Mouse (Mus musculus) CH12.LX (cell line): ENCODE data around the gene Adcy5. TPM values are rescaled to one million over a fixed set of nuclear protein-coding genes. Genes with fewer than 3 reads are reported as not detected.
A peak's percentile ranks its signal among the peaks of the same experiment; 100 is the strongest.

Experiments used
- DNase-seq: peaks from one replicate; pipeline ENCODE4 v3.0.0-alpha.2; 2013; ENCODE audit errors: extremely low read depth
- H3K27ac ChIP-seq: 2 replicates; pipeline ENCODE4 v1.5.1; 2012; ENCODE audit warnings: low read depth, mild to moderate bottlenecking, control low read depth, moderate library complexity; ENCODE audit not compliant: insufficient read depth
- H3K27me3 ChIP-seq: replicated peaks from 2 replicates; pipeline ENCODE3; 2012; ENCODE audit warnings: inconsistent platforms
- H3K36me3 ChIP-seq, 2 experiments: replicated peaks in 1 of 2; 2 replicates each; pipeline versions ENCODE3 to v1.6.1; 2012; ENCODE audit warnings: inconsistent platforms in 1 of 2, low read length in 1 of 2, mild to moderate bottlenecking in 1 of 2, mixed read lengths in 1 of 2, moderate library complexity in 1 of 2; ENCODE audit not compliant: control insufficient read depth in 1 of 2, insufficient read depth in 1 of 2
- H3K4me1 ChIP-seq, 2 experiments: 2 replicates each; pipeline ENCODE4 v1.6.1; 2012; ENCODE audit warnings: inconsistent platforms in 1 of 2, moderate library complexity in 1 of 2; ENCODE audit not compliant: insufficient read depth in 2 of 2, control insufficient read depth in 1 of 2
- H3K4me2 ChIP-seq: 2 replicates; pipeline ENCODE4 v1.6.1; 2012; ENCODE audit warnings: low read depth, mild to moderate bottlenecking, control low read depth; ENCODE audit not compliant: poor library complexity, insufficient read depth, severe bottlenecking
- H3K4me3 ChIP-seq, 3 experiments: fragments of 150-350 bp in 1 of 3; sonication (generic) in 1 of 3; replicated peaks in 1 of 3; 2 replicates each; pipeline versions ENCODE3 to v1.5.1; 2011 to 2012; ENCODE audit warnings: low read depth in 2 of 3, low read length in 2 of 3, mild to moderate bottlenecking in 2 of 3, moderate library complexity in 2 of 3, control low read depth in 1 of 3, improper control_type of control experiment in 1 of 3, inconsistent platforms in 1 of 3, mixed read lengths in 1 of 3; ENCODE audit not compliant: poor library complexity in 1 of 3
- H3K79me2 ChIP-seq: replicated peaks from 2 replicates; pipeline ENCODE4 v1.6.1; 2012; ENCODE audit warnings: mild to moderate bottlenecking, moderate library complexity; ENCODE audit not compliant: control insufficient read depth, poor library complexity, insufficient read depth, severe bottlenecking; ENCODE audit errors: extremely low read depth
- H3K9ac ChIP-seq: 2 replicates; pipeline ENCODE4 v1.6.1; 2012; ENCODE audit warnings: low read depth, mild to moderate bottlenecking, control low read depth, moderate library complexity; ENCODE audit not compliant: insufficient read depth
- H3K9me3 ChIP-seq: replicated peaks from 2 replicates; pipeline ENCODE3; 2012; ENCODE audit warnings: low read length, inconsistent platforms, mixed read lengths
- CHD1 ChIP-seq: IDR thresholded peaks from 2 replicates; pipeline ENCODE4 v1.6.1; 2012; ENCODE audit warnings: low read depth, low read length, improper control_type of control experiment, inconsistent platforms
- CHD2 ChIP-seq: IDR thresholded peaks from 2 replicates; pipeline ENCODE4 v1.6.1; 2011; ENCODE audit warnings: low read length, improper control_type of control experiment
- CTCF ChIP-seq, 2 experiments: IDR thresholded peaks in 1 of 2; conservative IDR thresholded peaks in 1 of 2; 2 replicates each; pipeline ENCODE4 v1.5.1; 2011 to 2012; ENCODE audit warnings: low read depth in 2 of 2, low read length in 2 of 2, improper control_type of control experiment in 1 of 2, inconsistent platforms in 1 of 2, mild to moderate bottlenecking in 1 of 2, moderate library complexity in 1 of 2
- E2F4 ChIP-seq: IDR thresholded peaks from 2 replicates; pipeline ENCODE4 v1.6.1; 2011; ENCODE audit warnings: low read depth, low read length, improper control_type of control experiment; ENCODE audit not compliant: insufficient replicate concordance
- ELF1 ChIP-seq: IDR thresholded peaks from 2 replicates; pipeline ENCODE4 v1.6.1; 2014; ENCODE audit warnings: low read depth, mild to moderate bottlenecking, inconsistent platforms, low read length, improper control_type of control experiment
- EP300 ChIP-seq: IDR thresholded peaks from 2 replicates; pipeline ENCODE4 v1.6.1; 2011; ENCODE audit warnings: low read length, improper control_type of control experiment
- ETS1 ChIP-seq: conservative IDR thresholded peaks from 2 replicates; pipeline ENCODE4 v1.6.1; 2012; ENCODE audit warnings: low read depth, mild to moderate bottlenecking, inconsistent platforms, low read length, improper control_type of control experiment, moderate library complexity
- GABPA ChIP-seq: IDR thresholded peaks from 2 replicates; pipeline ENCODE4 v1.6.1; 2012; ENCODE audit warnings: low read depth, low read length, improper control_type of control experiment, inconsistent platforms; ENCODE audit not compliant: insufficient replicate concordance
- HCFC1 ChIP-seq: IDR thresholded peaks from 2 replicates; pipeline ENCODE4 v1.6.1; 2012; ENCODE audit warnings: low read depth, mild to moderate bottlenecking, inconsistent platforms, low read length, improper control_type of control experiment
- IRF4 ChIP-seq: IDR thresholded peaks from 2 replicates; pipeline ENCODE4 v1.6.1; 2014; ENCODE audit warnings: low read depth, mild to moderate bottlenecking, inconsistent platforms, low read length, improper control_type of control experiment
- JUN ChIP-seq: IDR thresholded peaks from 2 replicates; pipeline ENCODE4 v1.6.1; 2011; ENCODE audit warnings: low read depth, mild to moderate bottlenecking, low read length, improper control_type of control experiment, moderate library complexity; ENCODE audit not compliant: insufficient read depth
- JUND ChIP-seq: conservative IDR thresholded peaks from 2 replicates; pipeline ENCODE4 v1.6.1; 2011; ENCODE audit warnings: low read depth, low read length, improper control_type of control experiment
- KAT2A ChIP-seq: IDR thresholded peaks from 2 replicates; pipeline ENCODE4 v1.6.1; 2012; ENCODE audit warnings: low read length, improper control_type of control experiment, inconsistent platforms; ENCODE audit not compliant: insufficient replicate concordance
- MAFK ChIP-seq: IDR thresholded peaks from 2 replicates; pipeline ENCODE4 v1.6.1; 2011; ENCODE audit warnings: low read length, improper control_type of control experiment; ENCODE audit not compliant: insufficient replicate concordance
- MAX ChIP-seq: IDR thresholded peaks from 2 replicates; pipeline ENCODE4 v1.6.1; 2011; ENCODE audit warnings: low read length, improper control_type of control experiment
- MAZ ChIP-seq: IDR thresholded peaks from 2 replicates; pipeline ENCODE4 v1.6.1; 2012; ENCODE audit warnings: low read depth, mild to moderate bottlenecking, inconsistent platforms, low read length, improper control_type of control experiment, moderate library complexity
- MEF2A ChIP-seq: IDR thresholded peaks from 2 replicates; pipeline ENCODE4 v1.6.1; 2014; ENCODE audit warnings: low read depth, mild to moderate bottlenecking, inconsistent platforms, low read length, improper control_type of control experiment, borderline replicate concordance
- MXI1 ChIP-seq: IDR thresholded peaks from 2 replicates; pipeline ENCODE4 v1.6.1; 2011; ENCODE audit warnings: mild to moderate bottlenecking, low read depth, low read length, improper control_type of control experiment
- MYC ChIP-seq: IDR thresholded peaks from 2 replicates; pipeline ENCODE4 v1.6.1; 2011; ENCODE audit warnings: low read depth, mild to moderate bottlenecking, improper control_type of control experiment, low read length
- NELFE ChIP-seq: IDR thresholded peaks from 2 replicates; pipeline ENCODE4 v1.6.1; 2011; ENCODE audit warnings: low read depth, low read length, improper control_type of control experiment
- NRF1 ChIP-seq: IDR thresholded peaks from 2 replicates; pipeline ENCODE4 v1.6.1; 2014; ENCODE audit warnings: low read depth, mild to moderate bottlenecking, inconsistent platforms, low read length, improper control_type of control experiment, moderate library complexity
- POLR2A ChIP-seq: IDR thresholded peaks from 2 replicates; pipeline ENCODE4 v1.6.1; 2011; ENCODE audit warnings: low read depth, mild to moderate bottlenecking, improper control_type of control experiment, low read length
- POLR2AphosphoS2 ChIP-seq: IDR thresholded peaks from 2 replicates; pipeline ENCODE4 v1.6.1; 2011; ENCODE audit warnings: low read depth, low read length, improper control_type of control experiment
- RAD21 ChIP-seq: IDR thresholded peaks from 2 replicates; pipeline ENCODE4 v1.6.1; 2011; ENCODE audit warnings: low read depth, mild to moderate bottlenecking, low read length, improper control_type of control experiment, moderate library complexity
- RCOR1 ChIP-seq: conservative IDR thresholded peaks from 2 replicates; pipeline ENCODE4 v1.6.1; 2012; ENCODE audit warnings: low read depth, mild to moderate bottlenecking, inconsistent platforms, low read length, improper control_type of control experiment
- SIN3A ChIP-seq: IDR thresholded peaks from 2 replicates; pipeline ENCODE4 v1.6.1; 2012; ENCODE audit warnings: low read length, improper control_type of control experiment, inconsistent platforms
- SMC3 ChIP-seq: IDR thresholded peaks from 2 replicates; pipeline ENCODE4 v1.6.1; 2011; ENCODE audit warnings: low read depth, low read length, improper control_type of control experiment
- UBTF ChIP-seq: IDR thresholded peaks from 2 replicates; pipeline ENCODE4 v1.6.1; 2012; ENCODE audit warnings: low read depth, mild to moderate bottlenecking, inconsistent platforms, low read length, improper control_type of control experiment, moderate library complexity
- USF1 ChIP-seq: IDR thresholded peaks from 2 replicates; pipeline ENCODE4 v1.6.1; 2014; ENCODE audit warnings: low read depth, mild to moderate bottlenecking, inconsistent platforms, low read length, improper control_type of control experiment
- USF2 ChIP-seq: conservative IDR thresholded peaks from 2 replicates; pipeline ENCODE4 v1.6.1; 2011; ENCODE audit warnings: low read depth, low read length, improper control_type of control experiment
- ZC3H11A ChIP-seq: IDR thresholded peaks from 2 replicates; pipeline ENCODE4 v1.6.1; 2012; ENCODE audit warnings: low read depth, mild to moderate bottlenecking, inconsistent platforms, low read length, improper control_type of control experiment
- ZKSCAN1 ChIP-seq: IDR thresholded peaks from 2 replicates; pipeline ENCODE4 v1.6.1; 2012; ENCODE audit warnings: low read depth, inconsistent platforms, low read length, improper control_type of control experiment, borderline replicate concordance
- ZMIZ1 ChIP-seq: IDR thresholded peaks from 2 replicates; pipeline ENCODE4 v1.6.1; 2012; ENCODE audit warnings: low read depth, mild to moderate bottlenecking, inconsistent platforms, low read length, improper control_type of control experiment
- dilution Hi-C: fragments of 300-500 bp; cut with MboI; formaldehyde crosslinking; loops from 2 replicates; pipeline ENCODE4 v1.14.3; 2020; ENCODE audit warnings: low sequenced_read_pairs; ENCODE audit not compliant: extremely low pct_unique_long_range_greater_than_20kb, extremely low pct_ligation_motif_present
- in situ Hi-C: fragments of 300-500 bp; cut with MboI; formaldehyde crosslinking; loops from 3 replicates; pipeline ENCODE4 v1.14.3; 2019; ENCODE audit warnings: low sequenced_read_pairs, low pct_ligation_motif_present, low pct_unique_long_range_greater_than_20kb, mixed read lengths
- polyA plus RNA-seq: library from polyadenylated mRNA; unstranded; fragments of >175 nt; gene quantifications from 2 replicates; pipeline ENCODE4 v1.2.1, GENCODE M21; 2012; ENCODE audit warnings: low read depth; ENCODE audit not compliant: insufficient read length
- total RNA-seq, 2 experiments: library from RNA; depleted of rRNA; stranded (reverse); fragments of 300-350 nt in 1 of 2; fragments of >200 nt in 1 of 2; gene quantifications; 2 replicates each; pipeline ENCODE4 v1.2.3; 2012 to 2014

Adcy5 gene
- total and polyA plus RNA-seq, 3 experiments, result 0.04 TPM; not detected in 2

DNA sequence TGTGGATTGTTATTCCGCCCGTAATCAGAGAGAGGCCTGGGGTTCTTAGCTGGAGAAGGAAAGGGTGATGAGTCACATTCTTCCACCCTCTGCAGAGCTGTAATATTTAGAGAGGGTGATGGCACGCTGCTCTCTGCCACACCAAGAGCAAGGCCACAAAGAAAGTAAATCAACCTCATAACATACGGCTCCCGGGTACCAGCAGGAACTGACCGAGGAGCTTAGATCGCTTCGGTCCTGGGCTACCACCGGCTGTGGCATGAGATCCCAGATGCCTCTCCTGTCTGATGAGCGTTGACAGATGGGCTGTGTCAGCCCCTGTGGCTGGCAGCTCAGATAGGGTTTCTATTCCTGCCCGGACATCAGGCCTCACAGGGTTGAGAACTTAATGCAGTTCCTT is 101.3 kb downstream of the Adcy5 start:
- dilution Hi-C loops, result no loop called here
- no peak for TF ChIP-seq CHD2
- no peak for TF ChIP-seq MAX
- no peak for TF ChIP-seq POLR2AphosphoS2
- no peak for TF ChIP-seq ZKSCAN1
- TF ChIP-seq ZMIZ1, result no peak
- no peak for TF ChIP-seq USF1
- no peak for TF ChIP-seq RCOR1
- no peak for TF ChIP-seq IRF4
- no peak for TF ChIP-seq RAD21
- TF ChIP-seq EP300, result no peak
- TF ChIP-seq NELFE, result no peak
- no peak for TF ChIP-seq E2F4
- no peak for TF ChIP-seq SIN3A
- no peak for TF ChIP-seq UBTF
- Histone ChIP-seq H3K36me3 (no peaks in the 10 kb centered on the region), H3K79me2 (no peaks in the 10 kb centered on the region), H3K9ac (no peak overlapping the region), H3K27me3 (peaks cover 91% of the 10 kb centered on the region), H3K27ac (no peak overlapping the region), H3K4me1 (peaks cover 0 to 5% of the 10 kb centered on the region in 2 experiments; a peak in 1 of 4 replicates), H3K4me2 (no peak overlapping the region), H3K9me3 (no peaks in the 10 kb centered on the region), H3K4me3 (no peak overlapping the region)
- no peak for DNase-seq
- in situ Hi-C loops, result no loop called here

DNA sequence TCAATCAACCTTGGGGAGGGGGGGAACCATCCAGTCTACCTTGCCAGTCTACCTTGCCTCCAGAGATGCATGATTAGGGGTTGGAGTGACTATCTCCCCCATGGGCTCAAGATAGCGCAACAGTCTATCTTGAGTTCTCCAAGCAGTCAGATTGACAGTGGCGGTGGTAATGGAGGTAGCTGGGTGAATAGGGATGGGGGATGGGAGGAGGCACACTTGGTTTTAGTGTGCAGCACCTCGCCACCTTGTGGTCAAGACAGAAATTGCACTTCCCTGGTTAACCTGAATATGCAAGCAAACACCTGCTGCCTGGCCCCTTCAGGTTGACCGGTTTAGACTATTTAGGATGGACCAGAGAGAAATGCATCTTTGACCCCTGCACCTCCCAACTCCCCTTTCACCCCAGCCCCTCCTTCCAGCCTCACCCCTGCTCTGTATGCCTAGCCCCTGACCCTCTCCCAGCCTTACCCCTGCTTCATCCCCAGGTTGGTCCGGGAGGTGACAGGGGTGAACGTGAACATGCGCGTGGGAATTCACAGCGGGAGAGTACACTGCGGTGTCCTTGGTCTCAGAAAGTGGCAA is 115.8 kb downstream of the Adcy5 start:
- Histone ChIP-seq H3K4me1 (peaks cover 0 to 5% of the 10 kb centered on the region in 2 experiments; a peak in 2 of 4 replicates), H3K36me3 (no peaks in the 10 kb centered on the region), H3K9ac (no peak overlapping the region), H3K79me2 (no peaks in the 10 kb centered on the region), H3K4me2 (no peak overlapping the region), H3K9me3 (no peaks in the 10 kb centered on the region), H3K27ac (no peak overlapping the region), H3K27me3 (peaks cover 86% of the 10 kb centered on the region), H3K4me3 (no peak overlapping the region)
- DNase-seq, result peak; percentile 91
- in situ Hi-C loops, result no loop called here
- dilution Hi-C loops, result no loop called here
- TF ChIP-seq JUN (no peak), MAFK (no peak), POLR2AphosphoS2 (no peak), ZKSCAN1 (no peak), ELF1 (peak; percentile 36; the same call in 1 of the 2 replicates), RAD21 (peak; percentile 79), ETS1 (no peak), SMC3 (peak; percentile 95), HCFC1 (no peak), GABPA (no peak), MAZ (no peak), ZC3H11A (peak; percentile 7; the same call in 1 of the 2 replicates), MAX (no peak; the same call in 1 of the 2 replicates), KAT2A (no peak), USF2 (no peak), NRF1 (no peak), JUND (no peak), MXI1 (no peak), MEF2A (no peak), CHD2 (peak; percentile 95), MYC (no peak), POLR2A (no peak), E2F4 (no peak), CHD1 (no peak), CTCF (conservative IDR thresholded peaks at IDR 0.05 in 1 of 2, IDR thresholded peaks at IDR 0.05 in 1 of 2; ENCODE audit: low read depth in 2 of 2, low read length in 2 of 2) (peak; percentile 93 to 100)
